Comparison of ENCODE assay signal across 12 mouse cellular contexts in the genomic region with DNA sequence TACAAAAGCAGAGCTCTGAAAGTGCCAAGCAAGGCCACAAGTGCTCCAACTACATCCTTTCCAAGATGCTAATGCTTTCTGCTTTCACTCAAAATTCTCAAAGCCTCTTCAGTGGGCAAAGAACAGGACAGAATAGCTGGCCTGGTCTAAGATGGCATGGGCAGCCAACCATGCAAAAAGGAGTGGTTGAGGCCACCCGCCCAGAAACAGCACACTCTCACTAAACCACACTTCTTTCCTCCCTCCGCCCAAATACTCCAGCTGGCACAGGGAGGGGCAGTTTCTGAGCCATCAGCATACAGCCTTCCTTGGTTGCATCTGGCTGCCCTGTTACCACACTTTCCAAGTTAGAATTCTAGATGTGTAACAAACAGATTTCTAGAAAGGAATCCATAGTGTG. TPM values are rescaled to one million over a fixed set of nuclear protein-coding genes. Genes with fewer than 3 reads are reported as not detected.
DNase-seq lines count a peak whose midpoint lies in the region; ATAC-seq lines count a peak whose summit lies in the region.
"Had no signal": no experiment of that assay in that cellular context is flagged by ENCODE, and none has a peak within 500 bp of the region (broad histone marks: within the 10 kb centered on the region; RNA-seq: fewer than 3 reads in every experiment).

No protein-coding gene starts in this region.

- H3K4me2 ChIP-seq in liver, embryonic 16.5 days (ENCODE audit: low read depth, low read length) = peak overlapping the region; percentile 31; the same call in 1 of the 2 replicates
- H3K4me2 ChIP-seq: hindbrain, embryonic 12.5 days; neural tube, embryonic 13.5 days had no signal

- H3K4me3 ChIP-seq in liver, embryonic 16.5 days (ENCODE audit: low read depth, low read length) = no peak overlapping the region
- H3K4me3 ChIP-seq: hindbrain, embryonic 12.5 days; neural tube, embryonic 13.5 days had no signal

- peak overlapping the region; percentile 39 for H3K9ac ChIP-seq in liver, embryonic 16.5 days (ENCODE audit: low read depth, low read length)
- H3K9ac ChIP-seq: hindbrain, embryonic 12.5 days; neural tube, embryonic 13.5 days had no signal

- peak; percentile 85 for ATAC-seq in erythroid progenitor cell, adult 5-6 weeks (replicated peaks; ENCODE audit: low FRiP score, poor library complexity, severe bottlenecking)
- ATAC-seq in liver, embryonic 16.5 days (ENCODE audit: low read depth) = peak; percentile 76
- ATAC-seq: forebrain, embryonic 14.5 days had no signal

- no peaks in the 10 kb centered on the region for H3K36me3 ChIP-seq in liver, embryonic 16.5 days (ENCODE audit: control insufficient read depth, insufficient read depth)
- H3K36me3 ChIP-seq: hindbrain, embryonic 12.5 days; neural tube, embryonic 13.5 days had no signal

- DNase-seq in kidney, adult 11 months = peak; percentile 35
- DNase-seq in kidney, adult 18-20 months = no peak
- peak; percentile 22 for DNase-seq in Muller cell, postnatal 12 days (ENCODE audit: inconsistent ontology term)
- DNase-seq in adrenal gland, postnatal 10 days = no peak
- no peak for DNase-seq in left cerebral cortex, postnatal 36 days (ENCODE audit: low spot score in 2 of 2)
- no peak for DNase-seq in ovary, postnatal 36 days (ENCODE audit: low spot score)
- DNase-seq: embryo, embryonic 11 days had no signal

- no peaks in the 10 kb centered on the region for H3K27me3 ChIP-seq in liver, embryonic 16.5 days (ENCODE audit: control insufficient read depth, insufficient read depth, low read depth, low read length)
- H3K27me3 ChIP-seq: hindbrain, embryonic 12.5 days; neural tube, embryonic 13.5 days had no signal

- peaks cover 60% of the 10 kb centered on the region for H3K4me1 ChIP-seq in liver, embryonic 16.5 days (ENCODE audit: control insufficient read depth, low read depth, low read length)
- H3K4me1 ChIP-seq: hindbrain, embryonic 12.5 days; neural tube, embryonic 13.5 days had no signal

- WGBS in liver, embryonic 16.5 days (ENCODE audit: insufficient replicate concordance) = 27% methylated on average over 2 of the region's 2 CpGs

- H3K27ac ChIP-seq in liver, embryonic 16.5 days (ENCODE audit: low read length) = peak overlapping the region; percentile 85
- H3K27ac ChIP-seq: hindbrain, embryonic 12.5 days; neural tube, embryonic 13.5 days had no signal

- no peaks in the 10 kb centered on the region for H3K9me3 ChIP-seq in liver, embryonic 16.5 days (replicated peaks; ENCODE audit: control insufficient read depth, low read length)
- H3K9me3 ChIP-seq: hindbrain, embryonic 12.5 days; neural tube, embryonic 13.5 days had no signal

- intact Hi-C loops in left cerebral cortex, postnatal 36 days (cut with DNase I) = loop anchor here (5.0 kb wide), 1 partner anchor 58 kb away; the partner anchor contains the start of gene Picalm

RNA-seq across cellular contexts. Expression of gene Picalm, which starts 55.4 kb away (rescaled TPM):
- total RNA-seq in erythroid progenitor cell, adult 5-6 weeks (2015; ENCODE audit: low replicate concordance) = 1,006 and 1,368 TPM in 2 replicates
- total RNA-seq in erythroid progenitor cell, adult 5-6 weeks (2017; ENCODE audit: low replicate concordance) = 1,167 and 1,289 TPM in 2 replicates
- polyA plus RNA-seq in liver, embryonic 16.5 days (2015; fragmentation: Nextera tagmentation; extraction: Ambion mirVana) = 43.6 and 49.6 TPM in 2 replicates
- 100 to 1,000 TPM; 207 to 219 TPM for total RNA-seq in adrenal gland, postnatal 10 days (2021)
- total RNA-seq in left cerebral cortex, postnatal 36 days (2021) = 100 to 1,000 TPM; 132 to 152 TPM

Comparison
In these comparisons a context has a peak if more than half of its experiments do, and no peak if none do; other contexts are left out.
1. DNase-seq: peak in kidney, adult 11 months (single experiment) and Muller cell, postnatal 12 days (single experiment); none in kidney, adult 18-20 months (single experiment), adrenal gland, postnatal 10 days (single experiment), left cerebral cortex, postnatal 36 days (0 of 2) and ovary, postnatal 36 days (single experiment).
2. RNA of gene Picalm, which starts 55.4 kb away (total RNA-seq): 1,006 to 1,368 TPM in erythroid progenitor cell, adult 5-6 weeks; 207 to 219 TPM in adrenal gland, postnatal 10 days and 132 to 152 TPM in left cerebral cortex, postnatal 36 days; every median in the first group is over 4 times any median in the second.